Mouse (Mus musculus): ENCODE results near the gene Csrnp1. TPM values are rescaled to one million over a fixed set of nuclear protein-coding genes. Genes with fewer than 3 reads are reported as not detected.

The Csrnp1 gene
- polyA plus RNA-seq, 1 experiment, result 3.4 TPM

- TF ChIP-seq CTCF (IDR thresholded peaks at IDR 0.05; ENCODE audit: borderline replicate concordance, extremely low read depth, insufficient read depth, insufficient read length) (no peak), POLR2A (IDR thresholded peaks at IDR 0.05; ENCODE audit: borderline replicate concordance, extremely low read depth, insufficient read depth, insufficient read length, poor library complexity, severe bottlenecking) (peak; percentile 47; the same call in 1 of the 2 replicates)
- peak; percentile 84 for DNase-seq (ENCODE audit: low read depth)
Observed at GRCm38 (mm10) chr9:119983585-119984535, 598 bp downstream of the Csrnp1 start.

- DNase-seq (ENCODE audit: low read depth), result no peak
- TF ChIP-seq CTCF (IDR thresholded peaks at IDR 0.05; ENCODE audit: borderline replicate concordance, extremely low read depth, insufficient read depth, insufficient read length), result no peak
- TF ChIP-seq POLR2A (IDR thresholded peaks at IDR 0.05; ENCODE audit: borderline replicate concordance, extremely low read depth, insufficient read depth, insufficient read length, poor library complexity, severe bottlenecking), result no peak
Observed at GRCm38 (mm10) chr9:119982956-119983551, 1.4 kb downstream of the Csrnp1 start.

DNA sequence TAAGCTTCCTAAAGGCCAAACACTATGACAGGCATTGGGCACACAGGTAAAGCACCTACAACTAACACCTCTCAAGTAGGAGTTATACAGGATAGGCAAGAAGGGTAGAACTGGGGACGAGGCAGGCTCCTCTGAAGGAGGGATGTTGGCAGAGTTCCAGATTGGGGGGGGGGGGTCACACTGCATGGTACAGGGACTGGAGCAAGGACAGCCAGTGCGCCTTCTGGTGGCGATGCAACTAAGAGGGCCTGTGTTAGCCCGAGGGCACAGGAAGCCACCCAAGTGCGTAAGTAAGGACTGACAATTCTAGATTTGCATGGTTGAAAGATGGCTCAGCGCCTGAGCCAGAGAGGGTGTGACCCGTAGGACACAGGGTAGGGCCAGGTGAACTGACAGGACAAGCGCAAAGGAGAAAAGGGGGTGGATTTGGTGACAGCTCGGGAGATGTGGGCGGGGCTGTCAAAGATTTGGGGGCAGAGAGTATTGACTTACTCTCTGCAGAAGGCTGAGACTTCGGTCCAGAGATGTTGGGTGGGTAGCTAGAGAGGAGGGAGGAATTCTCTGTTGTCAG is 2.1 kb downstream of the Csrnp1 start:
- peak; percentile 34; the same call in 1 of the 2 replicates for TF ChIP-seq CTCF (IDR thresholded peaks at IDR 0.05; ENCODE audit: borderline replicate concordance, extremely low read depth, insufficient read depth, insufficient read length)
- TF ChIP-seq POLR2A (IDR thresholded peaks at IDR 0.05; ENCODE audit: borderline replicate concordance, extremely low read depth, insufficient read depth, insufficient read length, poor library complexity, severe bottlenecking), result no peak
- peak; percentile 75 for DNase-seq (ENCODE audit: low read depth)

DNA sequence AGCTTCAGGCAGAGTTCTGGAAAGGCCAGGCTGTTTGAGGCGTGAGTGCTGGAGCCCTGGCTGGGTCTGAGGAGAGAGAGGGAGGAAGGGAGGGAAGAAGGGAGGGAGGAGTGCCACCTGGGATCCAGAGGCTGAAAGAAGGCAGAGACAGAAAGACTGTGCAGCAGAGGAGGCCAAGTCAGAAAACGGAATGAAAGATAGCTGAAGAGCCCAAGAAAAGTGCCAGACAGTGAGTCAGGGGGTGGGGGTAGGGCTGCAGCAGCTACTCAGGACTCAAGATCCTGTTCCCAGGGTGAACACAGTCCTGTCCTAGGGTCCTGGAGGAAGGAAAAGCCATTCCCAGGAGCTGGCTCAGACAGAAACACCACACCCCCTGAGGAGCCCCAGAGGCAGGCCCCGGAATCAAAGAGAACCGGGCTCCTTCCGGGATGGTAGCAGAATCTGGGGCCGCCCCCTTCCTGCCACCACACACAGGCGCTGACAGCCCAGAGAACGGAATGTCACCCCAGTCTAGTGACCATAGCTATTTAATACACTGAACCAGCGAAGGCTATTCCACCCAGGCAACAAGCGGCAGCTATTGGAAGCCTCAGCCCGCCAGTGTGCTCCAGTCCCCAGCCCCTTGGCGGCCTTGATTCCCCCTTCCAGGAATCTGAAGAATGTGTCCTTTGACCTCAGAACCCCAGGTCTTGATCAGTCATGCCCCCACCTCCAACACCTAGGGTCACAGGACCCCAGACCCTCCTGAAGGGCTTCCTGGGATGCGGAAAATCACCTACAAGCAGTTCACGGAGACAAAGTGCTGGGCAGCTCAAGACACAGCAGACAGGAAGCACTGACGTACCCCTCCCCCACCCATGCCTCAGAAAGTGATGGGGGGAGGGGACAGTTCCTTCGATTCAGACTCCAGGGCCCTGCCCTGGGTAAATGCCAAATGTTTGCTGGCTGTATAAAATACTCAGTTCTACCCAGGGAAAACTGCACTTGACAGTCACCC is 3.0 kb downstream of the Csrnp1 start:
- DNase-seq (ENCODE audit: low read depth), result peak; percentile 77
- no peak for TF ChIP-seq POLR2A (IDR thresholded peaks at IDR 0.05; ENCODE audit: borderline replicate concordance, extremely low read depth, insufficient read depth, insufficient read length, poor library complexity, severe bottlenecking)
- no peak for TF ChIP-seq CTCF (IDR thresholded peaks at IDR 0.05; ENCODE audit: borderline replicate concordance, extremely low read depth, insufficient read depth, insufficient read length)

GRCm38 (mm10) chr9:119980770-119981182 is 3.7 kb downstream of the Csrnp1 start:
- DNase-seq (ENCODE audit: low read depth), result peak; percentile 24
- no peak for TF ChIP-seq POLR2A (IDR thresholded peaks at IDR 0.05; ENCODE audit: borderline replicate concordance, extremely low read depth, insufficient read depth, insufficient read length, poor library complexity, severe bottlenecking)
- TF ChIP-seq CTCF (IDR thresholded peaks at IDR 0.05; ENCODE audit: borderline replicate concordance, extremely low read depth, insufficient read depth, insufficient read length), result no peak

DNA sequence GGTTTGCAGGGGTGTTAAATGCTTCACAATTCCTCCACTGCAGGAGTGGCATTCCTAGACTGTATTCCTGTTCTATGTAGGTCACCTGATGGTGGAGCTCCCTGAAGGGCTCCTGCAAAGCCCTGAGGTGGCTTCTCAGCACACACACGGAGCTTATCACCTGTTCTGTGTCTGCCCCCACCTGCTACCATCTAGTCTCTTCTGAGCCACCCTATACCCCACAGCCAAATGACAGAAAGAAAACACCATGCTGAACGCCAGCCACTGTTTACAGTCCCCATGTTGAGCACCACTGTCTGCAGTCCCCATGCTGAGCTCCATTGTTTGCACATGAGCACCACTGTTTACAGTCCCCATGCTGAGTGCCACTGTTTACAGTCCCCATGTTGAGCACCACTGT is 4.7 kb downstream of the Csrnp1 start:
- DNase-seq (ENCODE audit: low read depth), result no peak
- TF ChIP-seq CTCF (IDR thresholded peaks at IDR 0.05; ENCODE audit: borderline replicate concordance, extremely low read depth, insufficient read depth, insufficient read length) (no peak), POLR2A (IDR thresholded peaks at IDR 0.05; ENCODE audit: borderline replicate concordance, extremely low read depth, insufficient read depth, insufficient read length, poor library complexity, severe bottlenecking) (no peak)

DNA sequence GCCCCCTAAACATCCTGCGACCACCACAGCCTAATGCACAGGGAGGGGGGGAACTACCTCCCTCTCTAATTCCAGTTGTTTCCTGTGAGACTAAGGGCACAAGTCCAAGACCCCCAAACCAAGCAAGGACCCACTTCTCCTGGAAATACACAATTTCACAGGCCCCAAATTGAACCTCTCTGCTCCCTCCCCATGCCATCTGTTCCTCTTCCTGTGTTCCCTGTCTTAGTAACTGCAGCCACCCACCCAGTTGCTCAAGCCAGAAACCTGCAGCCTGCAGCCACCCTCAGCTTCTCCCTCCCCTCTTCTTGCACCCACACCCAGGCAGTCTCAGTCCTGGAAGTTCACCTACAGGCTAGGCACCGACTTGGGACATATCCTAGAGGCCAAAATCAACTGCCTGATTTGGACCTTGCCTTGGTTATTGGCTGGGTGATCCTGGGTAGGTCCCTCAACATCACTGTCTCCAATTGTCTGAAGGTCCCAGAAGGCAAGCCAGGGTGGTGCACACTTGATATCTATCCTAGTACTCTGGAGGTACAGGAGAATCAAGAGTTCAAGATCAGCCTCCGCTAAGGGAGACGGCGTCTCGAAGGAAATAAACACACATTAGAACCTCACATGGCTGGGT is 5.5 kb downstream of the Csrnp1 start:
- DNase-seq (ENCODE audit: low read depth), result peak; percentile 56
- TF ChIP-seq POLR2A (IDR thresholded peaks at IDR 0.05; ENCODE audit: borderline replicate concordance, extremely low read depth, insufficient read depth, insufficient read length, poor library complexity, severe bottlenecking) (no peak), CTCF (IDR thresholded peaks at IDR 0.05; ENCODE audit: borderline replicate concordance, extremely low read depth, insufficient read depth, insufficient read length) (no peak)

- no peak for DNase-seq (ENCODE audit: low read depth)
- no peak for TF ChIP-seq POLR2A (IDR thresholded peaks at IDR 0.05; ENCODE audit: borderline replicate concordance, extremely low read depth, insufficient read depth, insufficient read length, poor library complexity, severe bottlenecking)
- TF ChIP-seq CTCF (IDR thresholded peaks at IDR 0.05; ENCODE audit: borderline replicate concordance, extremely low read depth, insufficient read depth, insufficient read length), result no peak
Observed at GRCm38 (mm10) chr9:119978151-119978810, 6.2 kb downstream of the Csrnp1 start.

- TF ChIP-seq CTCF (IDR thresholded peaks at IDR 0.05; ENCODE audit: borderline replicate concordance, extremely low read depth, insufficient read depth, insufficient read length) (no peak), POLR2A (IDR thresholded peaks at IDR 0.05; ENCODE audit: borderline replicate concordance, extremely low read depth, insufficient read depth, insufficient read length, poor library complexity, severe bottlenecking) (no peak)
- DNase-seq (ENCODE audit: low read depth), result peak; percentile 62
Observed at GRCm38 (mm10) chr9:119977557-119978060, 6.8 kb downstream of the Csrnp1 start.
